Comparison of ENCODE assay signal across 14 mouse cellular contexts in genomic region chr6:52189172-52189591, GRCm38 (mm10). TPM values are rescaled to one million over a fixed set of nuclear protein-coding genes. Genes with fewer than 3 reads are reported as not detected.
DNase-seq lines count a peak whose midpoint lies in the region; ATAC-seq lines count a peak whose summit lies in the region.
"Had no signal": no experiment of that assay in that cellular context is flagged by ENCODE, and none has a peak within 500 bp of the region (broad histone marks: within the 10 kb centered on the region; RNA-seq: fewer than 3 reads in every experiment).

No protein-coding gene starts in this region.

- peak overlapping the region; percentile 64 for H3K4me2 ChIP-seq in hindbrain, embryonic 13.5 days
- peak overlapping the region; percentile 97 for H3K4me2 ChIP-seq in neural tube, embryonic 15.5 days
- H3K4me2 ChIP-seq in midbrain, embryonic 11.5 days = no peak overlapping the region
- H3K4me2 ChIP-seq: forebrain, embryonic 12.5 days had no signal

- WGBS in hindbrain, embryonic 13.5 days = 9% methylated on average over 5 of the region's 5 CpGs
- 24% methylated on average over 5 of the region's 5 CpGs for WGBS in neural tube, embryonic 15.5 days
- 6% methylated on average over 5 of the region's 5 CpGs for WGBS in midbrain, embryonic 11.5 days

- no peaks in the 10 kb centered on the region for H3K36me3 ChIP-seq in hindbrain, embryonic 13.5 days
- H3K36me3 ChIP-seq in neural tube, embryonic 15.5 days = peaks cover 6% of the 10 kb centered on the region; the same call in 1 of the 2 replicates
- H3K36me3 ChIP-seq in midbrain, embryonic 11.5 days (ENCODE audit: control insufficient read depth, insufficient read depth, low read length) = no peaks in the 10 kb centered on the region
- H3K36me3 ChIP-seq: forebrain, embryonic 12.5 days had no signal

- peaks cover 95% of the 10 kb centered on the region for H3K27me3 ChIP-seq in hindbrain, embryonic 13.5 days
- no peaks in the 10 kb centered on the region for H3K27me3 ChIP-seq in neural tube, embryonic 15.5 days (replicated peaks)
- H3K27me3 ChIP-seq in midbrain, embryonic 11.5 days (ENCODE audit: control insufficient read depth, insufficient read depth, low read length) = peaks cover 100% of the 10 kb centered on the region

- ATAC-seq in hindbrain, embryonic 13.5 days (ENCODE audit: low FRiP score) = no peak
- ATAC-seq in neural tube, embryonic 15.5 days (ENCODE audit: low FRiP score) = no peak
- no peak for ATAC-seq in midbrain, embryonic 11.5 days (ENCODE audit: low FRiP score)

- no peaks in the 10 kb centered on the region for H3K9me3 ChIP-seq in hindbrain, embryonic 13.5 days
- H3K9me3 ChIP-seq in neural tube, embryonic 15.5 days (replicated peaks) = no peaks in the 10 kb centered on the region
- H3K9me3 ChIP-seq in midbrain, embryonic 11.5 days (ENCODE audit: control insufficient read depth, low read length) = no peaks in the 10 kb centered on the region
- H3K9me3 ChIP-seq: forebrain, embryonic 12.5 days had no signal

- peak overlapping the region; percentile 95 for H3K9ac ChIP-seq in hindbrain, embryonic 13.5 days
- H3K9ac ChIP-seq in neural tube, embryonic 15.5 days (replicated peaks) = no peak overlapping the region
- no peak overlapping the region for H3K9ac ChIP-seq in midbrain, embryonic 11.5 days (ENCODE audit: low read length)
- H3K9ac ChIP-seq: forebrain, embryonic 12.5 days had no signal

- H3K27ac ChIP-seq in hindbrain, embryonic 13.5 days = peak overlapping the region; percentile 99
- peak overlapping the region; percentile 92 for H3K27ac ChIP-seq in neural tube, embryonic 15.5 days (replicated peaks)
- H3K27ac ChIP-seq in midbrain, embryonic 11.5 days (ENCODE audit: low read depth, low read length) = no peak overlapping the region
- H3K27ac ChIP-seq: forebrain, embryonic 12.5 days had no signal

- H3K4me1 ChIP-seq in hindbrain, embryonic 13.5 days (replicated peaks) = peaks cover 54% of the 10 kb centered on the region
- peaks cover 87% of the 10 kb centered on the region for H3K4me1 ChIP-seq in neural tube, embryonic 15.5 days
- H3K4me1 ChIP-seq in midbrain, embryonic 11.5 days (ENCODE audit: control insufficient read depth, insufficient read depth, low read length) = peaks cover 10% of the 10 kb centered on the region

- H3K4me3 ChIP-seq in hindbrain, embryonic 13.5 days = peak overlapping the region; percentile 60
- no peak overlapping the region for H3K4me3 ChIP-seq in neural tube, embryonic 15.5 days (replicated peaks)
- H3K4me3 ChIP-seq in midbrain, embryonic 11.5 days (ENCODE audit: low read depth, low read length) = no peak overlapping the region
- H3K4me3 ChIP-seq: forebrain, embryonic 12.5 days; megakaryocyte, embryonic 14.5 days had no signal

- DNase-seq in heart, adult 11 months = peak; percentile 83
- no peak for DNase-seq in heart, adult 8-10 months (ENCODE audit: low spot score)
- DNase-seq in kidney, postnatal 10 days = peak; percentile 56
- no peak for DNase-seq in midbrain, embryonic 11.5 days (ENCODE audit: low spot score, missing footprints)
- no peak for DNase-seq in right cerebral cortex, postnatal 25 days
- DNase-seq in urinary bladder, postnatal 14 days (ENCODE audit: low spot score) = no peak
- DNase-seq: cerebellum, postnatal 36 days; layer of hippocampus, postnatal 36 days had no signal

RNA-seq across cellular contexts. Expression of gene Hoxa4, which starts 2.4 kb away (rescaled TPM):
- under 1 TPM; 0.31 to 0.49 (median 0.38) TPM for total RNA-seq in heart, adult 8-10 months (2022)
- 14.5 and 14.8 TPM in 2 replicates for polyA plus RNA-seq in hindbrain, embryonic 13.5 days (2015; fragmentation: Nextera tagmentation; extraction: Ambion mirVana)
- 2.3 and 5.7 TPM in 2 replicates for polyA plus RNA-seq in neural tube, embryonic 15.5 days (2015; fragmentation: Nextera tagmentation; extraction: Ambion mirVana)
- polyA plus RNA-seq in midbrain, embryonic 11.5 days (2014; fragmentation: Nextera tagmentation; extraction: Ambion mirVana) = not detected in 2 replicates
- total RNA-seq: layer of hippocampus, postnatal 36 days had no signal
- polyA plus RNA-seq: forebrain, embryonic 12.5 days had no signal

RNA-seq across cellular contexts. Expression of gene 5730596B20Rik, which starts 11.9 kb away (rescaled TPM):
- under 1 TPM in 1 of 4 experiments, not detected in 3; 0.06 TPM for total RNA-seq in heart, adult 8-10 months (2022)
- 7.6 and 8.3 TPM in 2 replicates for polyA plus RNA-seq in hindbrain, embryonic 13.5 days (2015; fragmentation: Nextera tagmentation; extraction: Ambion mirVana)
- 1.4 and 3.0 TPM in 2 replicates for polyA plus RNA-seq in neural tube, embryonic 15.5 days (2015; fragmentation: Nextera tagmentation; extraction: Ambion mirVana)
- not detected in 2 replicates for polyA plus RNA-seq in midbrain, embryonic 11.5 days (2014; fragmentation: Nextera tagmentation; extraction: Ambion mirVana)
- total RNA-seq: layer of hippocampus, postnatal 36 days had no signal
- polyA plus RNA-seq: forebrain, embryonic 12.5 days had no signal

RNA-seq across cellular contexts. Expression of gene Hoxa5, which starts 15.2 kb away (rescaled TPM):
- total RNA-seq in heart, adult 8-10 months (2022) = under 1 TPM; 0.41 to 0.69 (median 0.57) TPM
- 116 and 150 TPM in 2 replicates for polyA plus RNA-seq in hindbrain, embryonic 13.5 days (2015; fragmentation: Nextera tagmentation; extraction: Ambion mirVana)
- 26.8 and 73.9 TPM in 2 replicates for polyA plus RNA-seq in neural tube, embryonic 15.5 days (2015; fragmentation: Nextera tagmentation; extraction: Ambion mirVana)
- polyA plus RNA-seq in midbrain, embryonic 11.5 days (2014; fragmentation: Nextera tagmentation; extraction: Ambion mirVana) = not detected in 2 replicates
- total RNA-seq: layer of hippocampus, postnatal 36 days had no signal
- polyA plus RNA-seq: forebrain, embryonic 12.5 days had no signal

RNA-seq across cellular contexts. Expression of gene Hoxa6, which starts 19.3 kb away (rescaled TPM):
- not detected for total RNA-seq in heart, adult 8-10 months (2022)
- 16.3 and 28.0 TPM in 2 replicates for polyA plus RNA-seq in hindbrain, embryonic 13.5 days (2015; fragmentation: Nextera tagmentation; extraction: Ambion mirVana)
- polyA plus RNA-seq in neural tube, embryonic 15.5 days (2015; fragmentation: Nextera tagmentation; extraction: Ambion mirVana) = 10.3 and 15.0 TPM in 2 replicates
- polyA plus RNA-seq in midbrain, embryonic 11.5 days (2014; fragmentation: Nextera tagmentation; extraction: Ambion mirVana) = not detected in 2 replicates
- total RNA-seq: layer of hippocampus, postnatal 36 days had no signal
- polyA plus RNA-seq: forebrain, embryonic 12.5 days; heart, postnatal 0 days; thymus, postnatal 0 days had no signal

RNA-seq across cellular contexts. Expression of gene Hoxa3, which starts 24.0 kb away (rescaled TPM):
- under 1 TPM; 0.16 to 0.89 (median 0.31) TPM for total RNA-seq in heart, adult 8-10 months (2022)
- polyA plus RNA-seq in hindbrain, embryonic 13.5 days (2015; fragmentation: Nextera tagmentation; extraction: Ambion mirVana) = 21.8 and 23.8 TPM in 2 replicates
- 10.7 and 14.6 TPM in 2 replicates for polyA plus RNA-seq in neural tube, embryonic 15.5 days (2015; fragmentation: Nextera tagmentation; extraction: Ambion mirVana)
- polyA plus RNA-seq in midbrain, embryonic 11.5 days (2014; fragmentation: Nextera tagmentation; extraction: Ambion mirVana) = 0.11 TPM in 1 of 2 replicates, not detected in the other
- total RNA-seq: layer of hippocampus, postnatal 36 days had no signal

Comparison
In these comparisons a context has a peak if more than half of its experiments do, and no peak if none do; other contexts are left out.
1. DNase-seq: peak in heart, adult 11 months (single experiment) and kidney, postnatal 10 days (single experiment); none in heart, adult 8-10 months (single experiment), midbrain, embryonic 11.5 days (single experiment), right cerebral cortex, postnatal 25 days (single experiment) and urinary bladder, postnatal 14 days (single experiment).
2. RNA of gene Hoxa5, which starts 15.2 kb away (polyA plus RNA-seq): 116 to 150 TPM in hindbrain, embryonic 13.5 days and 26.8 to 73.9 TPM in neural tube, embryonic 15.5 days; not detected in midbrain, embryonic 11.5 days; every median in the first group is over 10 times any median in the second.